Mouse (Mus musculus) thymus, adult 2 months (tissue): ENCODE measurements at regions not wholly inside any gene's neighbourhood (a gene's known extent, or its start where the extent isn't known, plus 50 kb on each side); places are given as distances from the start of the nearest gene placed in this dataset.

Source experiments
- DNase-seq: peaks from one replicate; pipeline ENCODE4 v3.0.0; 2021
- H3K27ac ChIP-seq: fragments of 200-500 bp; 2 replicates; pipeline ENCODE4 v1.5.1; 2012; ENCODE audit warnings: low read length, control low read depth; ENCODE audit not compliant: control insufficient read depth, insufficient read depth
- H3K27me3 ChIP-seq: fragments of 200-500 bp; 2 replicates; pipeline ENCODE4 v1.6.1; 2012; ENCODE audit warnings: mild to moderate bottlenecking, low read length, moderate library complexity, mixed read lengths; ENCODE audit not compliant: control insufficient read depth, insufficient read depth
- H3K36me3 ChIP-seq: fragments of 200-500 bp; 2 replicates; pipeline ENCODE4 v1.6.1; 2012; ENCODE audit warnings: mild to moderate bottlenecking, low read length, moderate library complexity; ENCODE audit not compliant: control insufficient read depth, insufficient read depth
- H3K4me1 ChIP-seq: fragments of 200-500 bp; replicated peaks from 2 replicates; pipeline ENCODE4 v1.6.1; 2012; ENCODE audit warnings: low read length; ENCODE audit not compliant: control insufficient read depth, insufficient read depth
- H3K4me3 ChIP-seq: fragments of 200-500 bp; 2 replicates; pipeline ENCODE4 v1.5.1; 2012; ENCODE audit warnings: mild to moderate bottlenecking, low read length, control low read depth, moderate library complexity; ENCODE audit not compliant: control insufficient read depth, insufficient read depth
- CTCF ChIP-seq: fragments of 200-500 bp; IDR thresholded peaks from 2 replicates; pipeline ENCODE4 v1.5.1; 2012; ENCODE audit warnings: mild to moderate bottlenecking, control low read depth, low read length, moderate library complexity, borderline replicate concordance; ENCODE audit not compliant: control insufficient read depth, poor library complexity, insufficient read depth; ENCODE audit errors: extremely low read depth
- POLR2A ChIP-seq: fragments of 200-500 bp; IDR thresholded peaks from 2 replicates; pipeline ENCODE4 v1.6.1; 2012; ENCODE audit warnings: mild to moderate bottlenecking, low read length, control low read depth, moderate library complexity; ENCODE audit not compliant: control insufficient read depth, poor library complexity, insufficient read depth; ENCODE audit errors: extremely low read depth
- WGBS: fragments of 180-500 bp; shearing (Covaris S2); methylation state at CpG from one replicate; pipeline ENCODE4 v1.1.7; 2018; 5-methylcytosine and 5-hydroxymethylcytosine counted together

DNA sequence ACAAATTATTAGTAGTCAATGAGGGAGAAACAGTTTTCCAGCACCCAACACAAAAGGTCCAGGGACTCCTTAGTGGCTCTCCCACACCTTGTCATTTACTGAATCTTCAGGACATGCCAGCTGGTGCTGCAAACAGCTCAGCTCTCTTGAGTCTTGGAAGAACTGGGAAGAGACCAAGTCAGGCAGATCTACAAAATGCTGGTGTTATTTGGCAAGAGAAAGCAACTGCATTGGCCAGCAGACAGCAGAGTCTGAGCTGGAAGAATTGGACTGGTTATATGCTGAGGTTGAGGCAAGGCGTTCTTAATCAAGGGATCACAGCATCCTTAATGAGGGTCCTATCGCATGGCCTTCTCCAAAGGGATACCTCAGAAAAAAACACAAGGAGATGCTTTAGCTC is 124.2 kb upstream of the Lef1 start:
- Histone ChIP-seq H3K4me3 (no peak overlapping the region), H3K36me3 (no peaks in the 10 kb centered on the region), H3K27me3 (no peaks in the 10 kb centered on the region), H3K4me1 (peaks cover 33% of the 10 kb centered on the region), H3K27ac (no peak overlapping the region)
- 95% methylated on average over 2 of the region's 2 CpGs for WGBS
- TF ChIP-seq CTCF (no peak), POLR2A (no peak)
- DNase-seq, result no peak

DNA sequence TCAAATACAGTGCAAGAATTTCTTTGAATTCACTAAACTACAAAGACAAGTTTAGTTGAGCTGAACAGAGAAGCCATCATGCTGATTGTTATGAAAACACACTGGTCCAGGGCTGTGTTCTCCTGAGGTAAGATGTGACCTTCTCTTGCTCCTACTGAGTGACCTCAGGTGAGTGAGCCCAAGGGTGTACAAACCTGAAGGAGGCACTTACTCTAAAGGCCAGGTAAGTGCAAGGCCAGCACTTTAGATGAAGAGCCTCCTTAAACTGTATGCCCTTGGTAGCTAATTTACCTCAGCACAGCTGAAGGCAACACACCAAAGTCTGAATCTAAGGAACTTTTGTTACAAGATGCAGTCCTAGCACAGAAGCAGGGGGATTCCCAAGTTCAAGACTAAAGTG is 128.7 kb upstream of the Lef1 start:
- TF ChIP-seq POLR2A, result no peak
- TF ChIP-seq CTCF, result no peak
- Histone ChIP-seq H3K36me3 (no peaks in the 10 kb centered on the region), H3K27me3 (no peaks in the 10 kb centered on the region), H3K27ac (peak overlapping the region; percentile 78), H3K4me1 (peaks cover 47% of the 10 kb centered on the region), H3K4me3 (no peak overlapping the region)
- DNase-seq, result no peak

DNA sequence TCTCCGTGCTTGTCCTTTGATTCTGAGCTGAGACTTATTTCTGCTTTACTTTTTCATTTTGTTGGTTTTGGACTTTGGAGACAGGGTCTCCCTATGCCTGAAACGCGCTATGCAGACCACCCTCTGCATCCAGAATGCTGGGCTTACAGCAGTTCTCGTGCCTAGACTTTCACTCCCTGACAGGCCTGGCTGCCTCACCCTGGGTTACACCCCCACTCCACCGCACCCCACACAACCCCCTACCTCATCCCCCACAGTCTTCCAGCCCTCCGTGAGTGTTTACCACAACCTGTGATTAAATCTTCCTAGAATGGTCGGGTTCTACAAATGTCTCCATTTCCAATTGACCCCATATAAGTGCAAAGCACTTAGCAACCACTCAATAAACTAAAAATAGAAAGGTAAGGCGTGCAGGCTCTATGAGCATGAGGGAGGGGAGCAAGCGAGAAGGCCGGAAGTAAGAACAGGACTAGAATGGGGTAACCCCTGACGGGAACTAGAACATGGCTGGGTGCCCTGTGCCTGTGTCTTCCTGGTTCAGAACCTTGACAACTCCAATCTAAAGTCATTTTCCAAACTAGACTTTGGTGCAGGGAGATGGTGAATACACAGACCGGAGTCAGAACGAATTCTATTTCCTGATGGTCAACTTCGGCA is 131.2 kb upstream of the Lef1 start:
- DNase-seq, result peak; percentile 33
- peak overlapping the region; percentile 97 for H3K27ac ChIP-seq
- H3K4me1 ChIP-seq, result peaks cover 52% of the 10 kb centered on the region
- no peak for TF ChIP-seq POLR2A
- TF ChIP-seq CTCF, result no peak
- no peaks in the 10 kb centered on the region for H3K27me3 ChIP-seq
- no peaks in the 10 kb centered on the region for H3K36me3 ChIP-seq
- WGBS, result 50% methylated on average over 14 of the region's 14 CpGs
- H3K4me3 ChIP-seq, result no peak overlapping the region

DNA sequence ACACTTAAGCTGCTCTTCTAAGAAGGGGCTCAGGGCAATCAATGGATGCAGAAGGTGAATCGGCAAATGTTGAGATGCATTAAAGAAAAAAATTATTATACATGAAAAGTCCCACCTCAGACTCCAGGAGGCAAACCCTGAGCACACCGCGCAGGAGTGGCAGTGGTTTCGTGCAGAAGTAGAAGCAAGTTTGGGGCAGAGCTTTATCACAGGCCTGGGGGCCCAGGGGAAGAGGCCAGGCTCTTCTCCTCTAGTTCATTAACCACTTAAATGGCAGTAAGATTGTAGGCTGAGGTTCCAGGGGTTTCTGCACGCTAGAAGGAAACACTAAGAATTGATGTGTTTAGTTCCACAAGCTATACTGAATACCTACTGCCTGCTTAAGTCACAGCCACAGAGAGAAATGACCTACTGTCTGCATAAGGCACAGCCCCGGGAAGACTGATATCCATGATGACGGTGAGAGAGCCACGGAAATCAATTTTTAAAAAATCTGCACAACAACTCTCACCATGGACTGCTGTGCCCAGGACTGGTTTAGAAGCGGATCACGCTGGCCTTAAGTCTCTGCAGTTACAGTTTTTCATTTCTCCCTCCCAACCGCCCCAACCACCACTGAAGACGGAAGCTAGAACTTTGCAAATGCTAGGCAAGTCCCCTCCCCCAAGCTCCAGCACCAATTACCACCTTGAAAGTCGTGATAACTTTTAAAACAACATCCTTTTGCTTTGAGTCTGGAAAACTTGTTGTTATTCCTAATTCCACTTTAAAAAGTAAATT is 132.2 kb upstream of the Lef1 start:
- WGBS, result 22% methylated on average over 13 of the region's 13 CpGs
- peak; percentile 86 for TF ChIP-seq POLR2A
- no peak for TF ChIP-seq CTCF
- H3K36me3 ChIP-seq, result no peaks in the 10 kb centered on the region
- H3K4me1 ChIP-seq, result peaks cover 52% of the 10 kb centered on the region
- H3K27ac ChIP-seq, result peak overlapping the region; percentile 97
- no peaks in the 10 kb centered on the region for H3K27me3 ChIP-seq
- peak overlapping the region; percentile 38 for H3K4me3 ChIP-seq
- DNase-seq, result peak; percentile 54

DNA sequence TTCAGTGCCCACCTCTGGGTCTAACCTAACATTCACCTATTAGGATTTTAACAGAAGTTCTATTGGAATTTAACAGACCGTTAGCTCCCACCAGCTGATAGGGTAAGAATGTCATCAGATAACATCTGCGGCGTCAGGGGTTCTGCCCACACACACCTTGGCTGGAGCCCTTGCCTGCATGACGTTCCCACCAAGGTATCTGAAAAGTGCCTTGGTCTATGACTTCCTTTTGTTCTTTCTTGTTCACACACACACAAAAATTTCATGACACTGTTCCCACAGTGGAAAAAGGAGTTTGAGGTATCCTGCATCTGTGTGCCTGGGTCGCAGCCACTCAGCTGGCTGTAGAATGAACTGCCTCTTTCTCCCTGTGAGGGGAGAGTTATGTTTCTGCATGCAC is 134.1 kb upstream of the Lef1 start:
- no peak for TF ChIP-seq POLR2A
- peaks cover 39% of the 10 kb centered on the region for H3K4me1 ChIP-seq
- no peak overlapping the region for H3K4me3 ChIP-seq
- peak; percentile 40 for DNase-seq
- 8% methylated on average over 5 of the region's 5 CpGs for WGBS
- H3K27me3 ChIP-seq, result no peaks in the 10 kb centered on the region
- no peaks in the 10 kb centered on the region for H3K36me3 ChIP-seq
- peak overlapping the region; percentile 98 for H3K27ac ChIP-seq

DNA sequence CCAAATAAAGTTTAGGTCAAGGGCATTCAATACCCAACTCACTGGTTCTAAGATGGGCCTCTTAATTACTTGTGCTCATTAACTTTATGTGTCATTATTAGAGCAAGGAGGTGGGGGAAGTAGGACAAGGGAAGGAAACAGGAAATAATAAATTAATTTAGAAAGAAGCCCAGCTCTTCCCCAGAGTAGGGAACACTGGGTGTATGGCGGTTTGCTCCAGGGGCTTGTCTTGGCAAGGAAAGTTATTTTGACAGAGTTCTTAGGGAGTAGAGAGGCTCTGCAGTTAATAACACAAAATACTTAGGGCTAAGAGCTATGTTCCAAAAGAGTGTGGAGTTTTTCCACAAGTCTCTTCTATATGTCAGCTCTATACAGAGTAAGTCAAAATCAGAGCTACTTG is 135.0 kb upstream of the Lef1 start:
- H3K27ac ChIP-seq, result peak overlapping the region; percentile 98
- no peak for TF ChIP-seq POLR2A
- TF ChIP-seq CTCF, result no peak
- H3K4me1 ChIP-seq, result peaks cover 35% of the 10 kb centered on the region
- H3K4me3 ChIP-seq, result no peak overlapping the region
- no peaks in the 10 kb centered on the region for H3K36me3 ChIP-seq
- H3K27me3 ChIP-seq, result no peaks in the 10 kb centered on the region
- 78% methylated on average over 1 of the region's 1 CpGs for WGBS
- DNase-seq, result no peak
